Mouse (Mus musculus): ENCODE measurements around the gene Col27a1. TPM values are rescaled to one million over a fixed set of nuclear protein-coding genes. Genes with fewer than 3 reads are reported as not detected.

Col27a1 gene
- polyA plus RNA-seq (2012; rRNA removed), result 6.6 and 8.0 TPM in 2 replicates

DNA sequence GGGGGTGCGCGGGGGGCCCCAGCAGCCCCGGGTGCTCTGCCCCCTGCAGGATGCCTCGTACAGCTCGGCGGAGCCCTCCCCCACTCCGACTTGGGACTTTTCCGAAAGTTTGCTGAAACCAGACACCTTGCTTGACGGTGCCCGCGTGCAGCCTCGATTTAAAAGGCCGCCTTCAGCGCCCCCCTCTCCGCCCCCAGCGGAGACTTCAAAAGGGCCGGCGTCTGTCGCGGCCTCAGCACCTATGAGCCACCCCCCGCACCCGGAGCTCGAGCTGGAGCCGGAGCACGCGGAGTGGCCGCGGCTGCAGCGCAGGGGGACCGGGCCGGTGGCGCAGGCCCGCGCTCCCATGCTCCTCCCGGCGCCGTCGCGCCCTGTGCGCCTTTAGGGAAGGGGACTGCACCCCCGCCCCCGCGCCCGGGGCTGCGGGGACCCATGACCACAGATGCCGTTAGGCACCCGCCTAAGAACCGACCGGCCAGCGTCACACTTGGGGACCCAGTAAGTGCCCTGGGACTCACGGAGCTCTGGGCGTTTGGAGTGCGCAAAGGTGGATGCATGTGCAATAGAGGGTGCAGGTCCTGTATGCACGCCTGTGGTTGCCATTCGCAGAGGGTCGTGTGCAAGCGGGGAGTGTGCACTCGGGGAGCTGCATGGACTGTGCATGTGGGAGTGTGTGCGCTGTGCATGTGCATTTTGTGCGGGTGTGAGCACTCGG is at the start of gene Col27a1:
Gene Col27a1 (plus strand): TSS at position 98 of the 715 bp plus-strand sequence.
- no peak for DNase-seq (ENCODE audit: extremely low spot score in 1 of 2, low spot score in 1 of 2)

DNA sequence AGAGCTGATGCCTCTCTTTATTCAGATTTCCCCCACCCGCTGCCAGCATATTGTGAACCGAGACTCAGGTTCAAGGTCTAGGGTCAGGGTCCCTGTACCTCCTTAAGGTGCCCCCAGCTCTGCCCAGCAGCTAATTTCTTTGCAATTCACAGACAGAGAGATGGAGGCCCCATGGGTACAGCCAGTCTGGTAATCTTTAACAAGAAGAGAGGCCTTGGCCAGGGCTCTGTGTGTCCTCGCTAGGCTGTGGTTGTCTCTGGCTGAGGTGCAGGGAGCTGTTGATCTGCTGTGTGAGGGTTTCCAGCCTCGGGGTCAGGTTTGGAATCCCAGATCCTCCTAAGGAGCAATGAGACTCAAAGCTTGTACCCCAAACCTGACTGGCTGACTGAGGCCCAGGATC is 48.2 kb upstream of the Col27a1 start:
- DNase-seq (ENCODE audit: extremely low spot score in 1 of 2, low spot score in 1 of 2), result no peak

- DNase-seq (ENCODE audit: extremely low spot score in 1 of 2, low spot score in 1 of 2), result no peak
Observed at GRCm38 (mm10) chr4:63166323-63166722, 47.5 kb upstream of the Col27a1 start.

- no peak for DNase-seq (ENCODE audit: extremely low spot score in 1 of 2, low spot score in 1 of 2)
Observed at GRCm38 (mm10) chr4:63170061-63170460, 43.7 kb upstream of the Col27a1 start.

DNA sequence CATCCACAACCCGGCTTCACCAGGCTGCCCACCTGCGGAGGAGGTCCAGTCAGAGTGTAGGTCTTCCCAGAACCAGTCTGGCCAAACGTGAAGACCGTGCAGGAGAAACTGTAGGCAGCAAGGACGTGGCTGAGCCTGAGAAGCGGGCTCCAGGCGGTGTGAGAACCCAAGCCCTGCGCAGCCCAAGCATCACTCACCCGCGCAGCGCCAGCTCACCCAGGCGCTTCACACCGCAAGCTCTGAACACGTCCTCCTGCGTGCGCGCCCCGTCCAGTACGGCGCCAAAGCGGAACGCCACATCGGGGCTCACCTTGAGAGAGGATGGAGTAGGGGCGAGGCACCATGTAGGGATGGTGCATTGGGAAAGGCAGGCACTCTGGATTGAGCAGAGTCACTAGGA is 42.7 kb upstream of the Col27a1 start:
- DNase-seq (ENCODE audit: extremely low spot score in 1 of 2, low spot score in 1 of 2), result no peak

- DNase-seq (ENCODE audit: extremely low spot score in 1 of 2, low spot score in 1 of 2), result no peak
Observed at GRCm38 (mm10) chr4:63171969-63172685, 41.7 kb upstream of the Col27a1 start, which contains the start of gene Kif12. Gene Kif12, minus strand, starts transcription at chr4:63172131.

DNA sequence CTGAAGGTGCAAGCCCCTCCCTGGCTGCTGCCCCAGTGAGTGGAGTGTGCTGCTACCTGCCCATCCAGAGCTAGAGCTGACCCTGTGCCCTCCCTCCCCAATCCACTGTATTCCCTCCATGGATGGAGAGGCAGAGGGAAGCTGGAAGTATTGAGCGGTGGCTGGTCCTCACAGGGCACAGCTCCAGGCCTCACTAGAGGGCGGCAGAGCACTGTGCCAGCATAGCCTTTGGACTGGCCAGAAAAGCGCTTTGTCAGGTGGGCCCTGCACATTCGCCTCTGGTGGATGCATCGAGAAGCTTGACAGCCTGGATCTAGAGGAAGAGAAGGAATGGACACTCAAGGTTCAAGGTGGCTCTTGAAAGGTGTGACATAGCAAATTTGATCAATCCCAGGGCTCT is 32.2 kb upstream of the Col27a1 start:
- peak; percentile 28 to 80 for DNase-seq (ENCODE audit: extremely low spot score in 1 of 2, low spot score in 1 of 2)

- peak in 1 of 2 experiments; percentile 10 for DNase-seq (ENCODE audit: extremely low spot score in 1 of 2, low spot score in 1 of 2)
Observed at GRCm38 (mm10) chr4:63186281-63186870, 27.4 kb upstream of the Col27a1 start.

GRCm38 (mm10) chr4:63191641-63192040 is 22.2 kb upstream of the Col27a1 start:
- DNase-seq (ENCODE audit: extremely low spot score in 1 of 2, low spot score in 1 of 2), result no peak

DNA sequence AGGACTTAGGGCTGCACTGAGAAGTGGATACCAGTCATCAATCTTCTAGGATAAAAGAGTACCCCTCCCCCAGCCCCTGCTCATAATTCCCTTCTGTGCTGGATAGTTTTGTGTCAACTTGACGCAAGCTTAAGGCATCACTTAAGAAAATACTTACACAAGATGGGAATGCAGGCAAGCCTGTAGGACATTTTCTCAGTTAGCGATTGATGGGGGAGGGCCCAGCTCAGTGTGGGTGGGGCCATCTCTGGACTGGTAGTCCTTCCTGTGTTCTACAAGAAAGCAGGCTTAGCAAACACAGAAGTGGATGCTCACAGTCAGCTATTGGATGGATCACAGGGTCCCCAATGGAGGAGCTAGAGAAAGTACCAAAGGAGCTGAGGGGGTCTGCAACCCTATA is 19.4 kb upstream of the Col27a1 start:
- no peak for DNase-seq (ENCODE audit: extremely low spot score in 1 of 2, low spot score in 1 of 2)

DNA sequence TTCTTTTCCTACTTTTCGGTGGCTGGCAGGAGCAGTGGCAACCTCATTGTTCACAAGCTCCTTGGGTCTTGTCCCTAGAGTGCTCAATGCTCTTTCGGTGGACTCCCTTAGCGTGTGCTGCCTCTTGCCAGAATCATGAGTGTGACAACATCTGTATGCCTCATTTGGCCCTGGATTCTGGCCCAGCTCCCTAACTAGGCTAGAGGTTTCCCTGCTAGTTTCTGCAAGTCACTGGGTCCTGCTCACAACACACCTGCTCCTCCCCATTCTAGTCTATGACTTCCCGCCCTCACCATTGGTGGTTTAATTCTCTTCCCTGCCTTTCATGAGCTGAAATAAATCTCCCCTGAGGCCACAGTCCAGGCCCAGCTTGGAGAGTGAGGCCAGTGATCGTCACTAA is 14.4 kb upstream of the Col27a1 start:
- DNase-seq (ENCODE audit: extremely low spot score in 1 of 2, low spot score in 1 of 2), result no peak

DNA sequence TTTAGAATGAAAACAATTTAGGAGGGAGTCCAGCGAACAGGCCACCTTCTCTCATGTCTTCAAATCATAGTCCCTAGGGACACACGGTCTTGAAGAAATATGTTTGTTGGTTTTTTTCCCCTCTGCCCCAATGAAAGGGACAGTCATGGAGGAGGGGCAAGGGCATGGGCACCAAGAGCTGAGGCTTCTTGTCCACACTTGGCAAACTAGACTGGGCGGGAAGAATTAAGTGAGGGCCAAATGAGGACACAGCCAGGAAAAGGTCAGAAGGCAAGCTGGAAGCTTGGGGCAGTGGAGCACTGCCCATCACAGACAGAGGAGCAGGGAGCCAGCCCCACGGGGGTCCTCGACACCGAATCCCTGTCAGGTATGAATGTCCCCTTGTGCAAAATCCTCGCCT is 9.9 kb upstream of the Col27a1 start:
- no peak for DNase-seq (ENCODE audit: extremely low spot score in 1 of 2, low spot score in 1 of 2)

GRCm38 (mm10) chr4:63205583-63205982 is 8.2 kb upstream of the Col27a1 start:
- peak in 1 of 2 experiments; percentile 46 for DNase-seq (ENCODE audit: extremely low spot score in 1 of 2, low spot score in 1 of 2)

GRCm38 (mm10) chr4:63215185-63215992 is 1.6 kb downstream of the Col27a1 start:
- peak in 1 of 2 experiments; percentile 76 for DNase-seq (ENCODE audit: extremely low spot score in 1 of 2, low spot score in 1 of 2)

DNA sequence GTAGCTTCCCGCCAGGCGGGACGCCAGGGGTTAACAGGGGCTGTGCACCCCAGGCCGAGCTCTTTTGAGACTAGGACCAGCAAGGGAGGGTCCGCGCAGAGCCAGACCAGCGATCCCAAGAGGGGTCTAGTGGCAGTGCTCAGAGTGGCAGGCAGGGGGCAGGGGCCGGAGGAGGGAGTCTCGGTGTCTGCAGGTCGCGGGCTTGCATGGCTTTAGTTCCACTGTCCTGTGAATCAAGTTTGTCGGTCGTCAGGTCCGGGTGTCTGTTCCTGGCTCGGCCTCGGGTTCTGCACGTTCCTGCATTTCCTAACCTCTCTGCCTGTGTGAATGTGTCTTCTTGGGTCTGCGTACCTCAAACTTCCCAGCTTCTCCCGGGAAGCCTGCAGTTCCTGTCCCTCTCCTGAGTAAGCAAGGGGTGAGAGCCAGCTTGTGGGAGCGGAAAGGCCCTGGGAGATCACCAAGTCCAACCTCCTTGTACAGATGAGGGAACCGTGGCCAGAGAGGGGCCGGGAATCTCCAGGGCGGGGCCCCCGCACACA is 2.3 kb downstream of the Col27a1 start:
- DNase-seq (ENCODE audit: extremely low spot score in 1 of 2, low spot score in 1 of 2), result no peak

DNA sequence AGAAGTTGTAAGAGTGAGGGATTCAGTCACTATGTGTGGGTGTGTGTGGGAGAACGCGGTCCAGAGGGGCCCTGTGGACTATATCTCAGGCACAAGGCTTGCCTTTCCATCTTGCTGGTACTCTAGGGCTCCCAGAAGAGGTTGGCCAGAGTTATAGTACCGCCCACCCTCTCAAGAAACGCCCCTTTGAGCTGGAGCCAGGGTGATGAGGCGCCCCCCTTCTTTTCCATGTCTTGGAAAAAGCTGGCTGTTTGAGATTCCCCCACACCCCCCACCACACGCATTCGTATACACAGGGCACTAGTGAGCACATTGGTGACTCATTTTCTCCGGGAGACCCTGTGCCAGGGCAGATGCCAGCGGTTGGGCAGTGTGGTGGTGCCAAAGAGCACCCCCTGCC is 2.8 kb downstream of the Col27a1 start:
- no peak for DNase-seq (ENCODE audit: extremely low spot score in 1 of 2, low spot score in 1 of 2)

DNA sequence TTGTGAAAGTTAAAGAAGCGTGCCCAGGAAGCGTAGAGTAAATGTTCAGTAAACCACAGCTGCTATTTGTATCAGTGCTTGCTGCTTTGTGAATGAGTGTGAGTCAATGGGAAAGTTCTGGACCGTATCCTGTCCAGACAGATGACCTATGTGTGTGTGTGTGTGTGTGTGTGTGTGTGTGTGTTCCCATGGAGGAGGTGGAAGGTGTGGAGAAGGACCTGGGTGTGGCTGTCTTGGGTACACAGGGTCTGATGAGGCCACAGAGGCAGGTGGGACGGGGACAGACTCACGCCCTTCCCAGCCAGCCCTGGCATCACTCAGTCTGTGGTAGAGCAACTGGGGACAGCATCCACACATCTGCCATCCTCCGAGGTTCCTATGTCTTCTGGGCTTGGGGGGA is 3.7 kb downstream of the Col27a1 start:
- DNase-seq (ENCODE audit: extremely low spot score in 1 of 2, low spot score in 1 of 2), result no peak

DNA sequence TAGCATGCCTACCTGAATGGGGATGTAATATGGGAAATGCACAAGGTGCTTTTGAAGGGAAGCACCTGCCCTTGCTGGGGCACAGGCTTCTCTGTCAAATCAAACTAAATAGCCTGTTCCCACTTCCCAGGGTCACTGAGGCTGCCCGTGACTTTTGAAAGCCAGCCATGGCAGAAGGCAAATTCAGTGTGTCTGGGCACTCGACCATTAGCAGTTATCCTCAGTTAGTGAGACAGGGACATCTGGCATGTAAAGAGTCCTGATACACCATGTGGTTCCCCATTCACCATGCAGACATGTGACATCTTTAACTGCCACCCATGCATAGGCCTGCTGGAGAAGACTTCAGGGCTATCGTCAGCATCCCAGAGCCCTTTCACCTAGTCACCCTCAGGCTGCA is 5.3 kb downstream of the Col27a1 start:
- DNase-seq (ENCODE audit: extremely low spot score in 1 of 2, low spot score in 1 of 2), result no peak

- peak in 1 of 2 experiments; percentile 57 for DNase-seq (ENCODE audit: extremely low spot score in 1 of 2, low spot score in 1 of 2)
Observed at GRCm38 (mm10) chr4:63219635-63220034, 5.8 kb downstream of the Col27a1 start.
